Mouse (Mus musculus) heart, embryonic 14.5 days (tissue): ENCODE results near the gene Actl11. TPM values are rescaled to one million over a fixed set of nuclear protein-coding genes. Genes with fewer than 3 reads are reported as not detected.

Experiments used
- ATAC-seq: fragments of 200-750 bp; cut with Nextera tagmentation; 2 replicates; pipeline ENCODE4 v1.8.0; 2017; ENCODE audit warnings: low read depth, moderate TSS enrichment; ENCODE audit not compliant: insufficient number of reproducible peaks, insufficient read depth, low FRiP score
- H3K27ac ChIP-seq, 2 experiments: fragments of 200-500 bp in 1 of 2; fragments of 300-500 bp in 1 of 2; sonication (generic) in 1 of 2; replicated peaks in 1 of 2; 2 replicates each; pipeline ENCODE4 v1.5.1; 2012 to 2014; ENCODE audit warnings: low read depth in 2 of 2, low read length in 2 of 2, control low read depth in 1 of 2, mild to moderate bottlenecking in 1 of 2, mixed read lengths in 1 of 2; ENCODE audit not compliant: control insufficient read depth in 1 of 2, insufficient read depth in 1 of 2
- H3K27me3 ChIP-seq: fragments of 300-500 bp; sonication (generic); 2 replicates; pipeline ENCODE4 v1.6.1; 2014; ENCODE audit warnings: mild to moderate bottlenecking, low read length, control low read depth; ENCODE audit not compliant: control insufficient read depth, insufficient read depth
- H3K36me3 ChIP-seq: fragments of 300-500 bp; sonication (generic); 2 replicates; pipeline ENCODE4 v1.6.1; 2014; ENCODE audit warnings: mild to moderate bottlenecking, control low read depth, low read length, mixed read lengths; ENCODE audit not compliant: control insufficient read depth, insufficient read depth
- H3K4me1 ChIP-seq, 2 experiments: fragments of 200-500 bp in 1 of 2; fragments of 300-500 bp in 1 of 2; sonication (generic) in 1 of 2; 2 replicates each; pipeline ENCODE4 v1.6.1; 2012 to 2014; ENCODE audit warnings: low read length in 2 of 2, control low read depth in 1 of 2, mixed read lengths in 1 of 2; ENCODE audit not compliant: control insufficient read depth in 2 of 2, insufficient read depth in 2 of 2
- H3K4me2 ChIP-seq: fragments of 300-500 bp; sonication (generic); 2 replicates; pipeline ENCODE4 v1.6.1; 2014; ENCODE audit warnings: mild to moderate bottlenecking, low read length
- H3K4me3 ChIP-seq, 2 experiments: fragments of 200-500 bp in 1 of 2; fragments of 300-500 bp in 1 of 2; sonication (generic) in 1 of 2; 2 replicates each; pipeline ENCODE4 v1.5.1; 2012 to 2014; ENCODE audit warnings: low read length in 2 of 2, mild to moderate bottlenecking in 2 of 2, control low read depth in 1 of 2, low read depth in 1 of 2, moderate library complexity in 1 of 2; ENCODE audit not compliant: control insufficient read depth in 1 of 2, insufficient read depth in 1 of 2
- H3K9ac ChIP-seq: fragments of 300-500 bp; sonication (generic); 2 replicates; pipeline ENCODE4 v1.6.1; 2014; ENCODE audit warnings: mild to moderate bottlenecking, low read length
- H3K9me3 ChIP-seq: fragments of 300-500 bp; sonication (generic); 2 replicates; pipeline ENCODE4 v1.6.1; 2016; ENCODE audit warnings: low read length, control low read depth; ENCODE audit not compliant: control insufficient read depth
- WGBS: fragments of 180-500 bp; shearing (Covaris S2); extraction: QIAGEN DNeasy Blood & Tissue Kit; methylation state at CpG from one replicate; pipeline ENCODE4 v1.1.7; 2014; 5-methylcytosine and 5-hydroxymethylcytosine counted together
- polyA plus RNA-seq: library from polyadenylated mRNA; unstranded; fragments of >200 nt; fragmentation: Nextera tagmentation; extraction: Ambion mirVana; gene quantifications from 2 replicates; pipeline ENCODE4 v1.2.1, GENCODE M21; 2014

Gene Actl11
- polyA plus RNA-seq, 1 experiment from 2014 or later, result not detected

DNA sequence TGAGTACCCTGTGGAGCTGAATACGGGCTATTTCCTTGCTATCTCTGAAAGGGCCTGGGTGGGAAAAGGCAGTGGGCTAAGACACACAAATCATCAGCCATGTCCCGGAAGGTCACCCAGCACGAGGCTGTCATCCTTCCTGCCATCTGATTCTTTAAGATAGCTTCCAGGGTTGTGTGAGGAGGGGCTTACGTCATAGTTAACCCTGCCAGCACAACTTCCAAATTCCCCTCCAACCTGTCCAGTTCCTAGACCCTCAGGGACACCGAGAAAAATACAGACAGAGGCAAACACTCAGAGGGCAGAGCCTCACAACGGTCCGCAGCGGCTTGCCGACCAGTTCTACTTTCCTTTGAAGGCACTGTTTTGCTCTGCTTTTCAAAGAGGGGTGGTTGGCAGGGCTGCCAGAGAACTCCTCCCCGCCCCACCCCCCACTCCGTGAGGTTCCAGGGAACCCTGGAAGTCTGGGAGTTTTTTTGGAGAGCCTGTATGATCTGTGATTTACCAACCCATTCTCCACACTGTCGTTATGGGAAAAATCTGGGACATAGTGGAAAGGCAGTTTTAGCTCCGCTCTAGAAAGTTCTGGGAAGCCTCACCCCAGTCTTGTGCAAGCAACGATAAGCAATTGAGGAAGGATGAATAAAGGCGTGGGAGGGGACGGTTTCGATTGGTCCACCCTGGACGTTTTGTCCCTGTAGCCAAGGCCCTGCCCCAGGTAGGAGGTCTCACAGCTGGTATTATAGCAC, 19.7 kb upstream of the Actl11 start:
- Histone ChIP-seq H3K4me1 (peaks cover 34 to 39% of the 10 kb centered on the region in 2 experiments), H3K4me2 (peak overlapping the region; percentile 80), H3K4me3 (peak overlapping the region; percentile 14 to 28; a peak in 3 of 4 replicates), H3K9ac (peak overlapping the region; percentile 14), H3K9me3 (no peaks in the 10 kb centered on the region), H3K27me3 (no peaks in the 10 kb centered on the region), H3K36me3 (no peaks in the 10 kb centered on the region), H3K27ac (peak overlapping the region; percentile 15 to 41; a peak in 1 of 4 replicates)
- ATAC-seq, result no peak
- WGBS, result 34% methylated on average over 18 of the region's 18 CpGs

- 75% methylated on average over 15 of the region's 15 CpGs for WGBS
- H3K36me3 ChIP-seq, result no peaks in the 10 kb centered on the region
- peak overlapping the region; percentile 8 to 21; a peak in 1 of 4 replicates for H3K27ac ChIP-seq
- H3K9me3 ChIP-seq, result no peaks in the 10 kb centered on the region
- no peaks in the 10 kb centered on the region for H3K27me3 ChIP-seq
- ATAC-seq, result no peak
- no peak overlapping the region for H3K4me3 ChIP-seq
- H3K9ac ChIP-seq, result no peak overlapping the region
- peaks cover 34 to 35% of the 10 kb centered on the region in 2 experiments for H3K4me1 ChIP-seq
- peak overlapping the region; percentile 80; the same call in 1 of the 2 replicates for H3K4me2 ChIP-seq
Measured at GRCm38 (mm10) chr9:107910025-107910769, 18.1 kb upstream of the Actl11 start.

GRCm38 (mm10) chr9:107914764-107915420, 13.4 kb upstream of the Actl11 start:
- 73% methylated on average over 16 of the region's 16 CpGs for WGBS
- ATAC-seq, result no peak

GRCm38 (mm10) chr9:107917895-107918608, 10.2 kb upstream of the Actl11 start:
- ATAC-seq, result no peak
- Histone ChIP-seq H3K4me3 (no peak overlapping the region), H3K27me3 (0 out of 2 replicates have a peak, but pooled peaks cover 3% of the 10 kb centered on the region), H3K4me1 (peaks cover 4 to 6% of the 10 kb centered on the region in 2 experiments; a peak in 1 of 4 replicates), H3K9ac (no peak overlapping the region), H3K9me3 (no peaks in the 10 kb centered on the region), H3K4me2 (no peak overlapping the region), H3K27ac (no peak overlapping the region), H3K36me3 (no peaks in the 10 kb centered on the region)
- 28% methylated on average over 13 of the region's 13 CpGs for WGBS

More at GRCm38 (mm10) chr9:107914764-107915420, 13.4 kb upstream of the Actl11 start:
- no peak overlapping the region for H3K9ac ChIP-seq
- H3K27me3 ChIP-seq, result 0 out of 2 replicates have a peak, but pooled peaks cover 3% of the 10 kb centered on the region
- H3K27ac ChIP-seq, result no peak overlapping the region
- peaks cover 6 to 8% of the 10 kb centered on the region in 2 experiments; a peak in 2 of 4 replicates for H3K4me1 ChIP-seq
- H3K9me3 ChIP-seq, result no peaks in the 10 kb centered on the region
- no peak overlapping the region for H3K4me3 ChIP-seq
- H3K4me2 ChIP-seq, result no peak overlapping the region
- no peaks in the 10 kb centered on the region for H3K36me3 ChIP-seq

GRCm38 (mm10) chr9:107918884-107919283, 9.4 kb upstream of the Actl11 start:
- H3K4me3 ChIP-seq, result no peak overlapping the region
- H3K4me2 ChIP-seq, result no peak overlapping the region
- H3K4me1 ChIP-seq, result peaks cover 9 to 12% of the 10 kb centered on the region in 2 experiments
- 0 out of 2 replicates have a peak, but pooled peaks cover 3% of the 10 kb centered on the region for H3K27me3 ChIP-seq
- WGBS, result 73% methylated on average over 6 of the region's 6 CpGs
- H3K9ac ChIP-seq, result no peak overlapping the region
- H3K9me3 ChIP-seq, result no peaks in the 10 kb centered on the region
- no peaks in the 10 kb centered on the region for H3K36me3 ChIP-seq
- ATAC-seq, result no peak
- H3K27ac ChIP-seq, result no peak overlapping the region

DNA sequence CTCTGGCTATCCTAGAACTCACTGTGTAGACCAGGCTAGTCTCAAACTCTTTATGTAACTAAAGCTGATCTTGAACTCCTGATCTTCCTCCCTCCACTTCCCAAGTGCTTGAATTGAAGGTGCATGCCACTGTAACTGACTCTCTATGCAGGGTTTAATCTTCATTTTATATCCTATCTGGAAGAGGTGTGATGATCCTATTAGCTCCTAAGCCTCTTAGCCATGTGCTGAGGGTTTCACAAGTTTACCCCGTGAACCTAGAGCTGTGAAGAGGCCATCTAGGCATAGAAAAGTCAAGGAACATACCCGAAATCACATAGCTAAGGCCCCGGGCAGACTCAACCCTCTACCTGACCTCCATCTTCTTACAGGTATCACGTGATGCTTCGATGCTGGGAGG, 8.8 kb upstream of the Actl11 start:
- H3K9me3 ChIP-seq, result no peaks in the 10 kb centered on the region
- 78% methylated on average over 5 of the region's 5 CpGs for WGBS
- no peak overlapping the region for H3K4me3 ChIP-seq
- no peak overlapping the region for H3K27ac ChIP-seq
- no peak overlapping the region for H3K4me2 ChIP-seq
- no peak overlapping the region for H3K9ac ChIP-seq
- peaks cover 15 to 17% of the 10 kb centered on the region in 2 experiments for H3K4me1 ChIP-seq
- H3K36me3 ChIP-seq, result no peaks in the 10 kb centered on the region
- H3K27me3 ChIP-seq, result 0 out of 2 replicates have a peak, but pooled peaks cover 3% of the 10 kb centered on the region
- no peak for ATAC-seq

GRCm38 (mm10) chr9:107923021-107923420, 5.2 kb upstream of the Actl11 start:
- Histone ChIP-seq H3K27me3 (no peaks in the 10 kb centered on the region), H3K4me3 (no peak overlapping the region), H3K36me3 (no peaks in the 10 kb centered on the region), H3K4me2 (no peak overlapping the region), H3K4me1 (peaks cover 20 to 37% of the 10 kb centered on the region in 2 experiments), H3K9ac (no peak overlapping the region), H3K27ac (no peak overlapping the region), H3K9me3 (no peaks in the 10 kb centered on the region)
- WGBS, result 36% methylated on average over 7 of the region's 7 CpGs
- ATAC-seq, result no peak
